Mouse (Mus musculus): ENCODE measurements around the gene Guca2a. TPM values are rescaled to one million over a fixed set of nuclear protein-coding genes. Genes with fewer than 3 reads are reported as not detected.
"Not testable (repeated sequence)": the region's sequence is repeated elsewhere in the genome, so short reads cannot be mapped to it uniquely, and the experiment has no call there.

Gene Guca2a
- polyA plus RNA-seq, 1 experiment from 2014 or later, result not detected

GRCm38 (mm10) chr4:119627317-119627716 is 10.2 kb upstream of the Guca2a start:
- H3K9ac ChIP-seq, result no peak overlapping the region

GRCm38 (mm10) chr4:119628363-119628762 is 9.1 kb upstream of the Guca2a start:
- 66% methylated on average over 4 of the region's 4 CpGs for WGBS
- H3K4me2 ChIP-seq; H3K27me3 ChIP-seq; H3K9ac ChIP-seq; ATAC-seq (replicated peaks; ENCODE audit: insufficient number of reproducible peaks, insufficient read depth, low FRiP score, low read depth); H3K4me3 ChIP-seq; H3K9me3 ChIP-seq (replicated peaks): not testable (repeated sequence)
- peaks cover 40% of the 10 kb centered on the region for H3K4me1 ChIP-seq (replicated peaks)
- peak overlapping the region; percentile 67; the same call in 1 of the 2 replicates for H3K27ac ChIP-seq
- H3K36me3 ChIP-seq, result peaks cover 21% of the 10 kb centered on the region

More at GRCm38 (mm10) chr4:119627317-119627716, 10.2 kb upstream of the Guca2a start:
- Histone ChIP-seq H3K4me2 (no peak overlapping the region), H3K27ac (peak overlapping the region; percentile 67), H3K4me3 (no peak overlapping the region), H3K36me3 (peaks cover 30% of the 10 kb centered on the region), H3K4me1 (replicated peaks) (peaks cover 30% of the 10 kb centered on the region), H3K27me3 (no peaks in the 10 kb centered on the region), H3K9me3 (replicated peaks) (no peaks in the 10 kb centered on the region)
- WGBS, result 46% methylated on average over 4 of the region's 4 CpGs
- ATAC-seq (replicated peaks; ENCODE audit: insufficient number of reproducible peaks, insufficient read depth, low FRiP score, low read depth), result peak; percentile 48; the same call in 1 of the 2 replicates

GRCm38 (mm10) chr4:119631115-119631919 is 6.2 kb upstream of the Guca2a start:
- H3K4me3 ChIP-seq, result no peak overlapping the region
- 32% methylated on average over 11 of the region's 11 CpGs for WGBS
- no peaks in the 10 kb centered on the region for H3K27me3 ChIP-seq
- H3K36me3 ChIP-seq, result peaks cover 11% of the 10 kb centered on the region
- peaks cover 67% of the 10 kb centered on the region for H3K4me1 ChIP-seq (replicated peaks)
- peak overlapping the region; percentile 40; the same call in 1 of the 2 replicates for H3K9ac ChIP-seq
- 0 out of 2 replicates have a peak overlapping the region, but pooled peaks have one; percentile 6 for H3K4me2 ChIP-seq
- peak; percentile 19; the same call in 1 of the 2 replicates for ATAC-seq (replicated peaks; ENCODE audit: insufficient number of reproducible peaks, insufficient read depth, low FRiP score, low read depth)
- no peaks in the 10 kb centered on the region for H3K9me3 ChIP-seq (replicated peaks)
- peak overlapping the region; percentile 74 for H3K27ac ChIP-seq

GRCm38 (mm10) chr4:119632721-119633120 is 4.8 kb upstream of the Guca2a start:
- Histone ChIP-seq H3K9ac (no peak overlapping the region), H3K9me3 (replicated peaks) (no peaks in the 10 kb centered on the region), H3K4me2 (no peak overlapping the region), H3K4me3 (no peak overlapping the region), H3K27ac (peak overlapping the region; percentile 74), H3K4me1 (replicated peaks) (peaks cover 69% of the 10 kb centered on the region), H3K36me3 (peaks cover 11% of the 10 kb centered on the region), H3K27me3 (no peaks in the 10 kb centered on the region)
- 26% methylated on average over 7 of the region's 7 CpGs for WGBS
- ATAC-seq (replicated peaks; ENCODE audit: insufficient number of reproducible peaks, insufficient read depth, low FRiP score, low read depth), result peak; percentile 19

- H3K4me1 ChIP-seq (replicated peaks), result peaks cover 65% of the 10 kb centered on the region
- H3K27ac ChIP-seq, result peak overlapping the region; percentile 74
- 32% methylated on average over 7 of the region's 7 CpGs for WGBS
- H3K9ac ChIP-seq, result no peak overlapping the region
- H3K4me2 ChIP-seq, result no peak overlapping the region
- no peak for ATAC-seq (replicated peaks; ENCODE audit: insufficient number of reproducible peaks, insufficient read depth, low FRiP score, low read depth)
- H3K4me3 ChIP-seq, result no peak overlapping the region
- peaks cover 11% of the 10 kb centered on the region for H3K36me3 ChIP-seq
- no peaks in the 10 kb centered on the region for H3K9me3 ChIP-seq (replicated peaks)
- no peaks in the 10 kb centered on the region for H3K27me3 ChIP-seq
These were observed 4.2 kb upstream of the Guca2a start for GRCm38 (mm10) chr4:119633342-119633741.

- H3K9ac ChIP-seq, result no peak overlapping the region
- ATAC-seq (replicated peaks; ENCODE audit: insufficient number of reproducible peaks, insufficient read depth, low FRiP score, low read depth), result no peak
- H3K27me3 ChIP-seq, result no peaks in the 10 kb centered on the region
- H3K4me3 ChIP-seq, result no peak overlapping the region
- H3K9me3 ChIP-seq (replicated peaks), result no peaks in the 10 kb centered on the region
- H3K36me3 ChIP-seq, result peaks cover 10% of the 10 kb centered on the region
- peaks cover 65% of the 10 kb centered on the region for H3K4me1 ChIP-seq (replicated peaks)
- H3K4me2 ChIP-seq, result no peak overlapping the region
- 75% methylated on average over 3 of the region's 3 CpGs for WGBS
- H3K27ac ChIP-seq, result no peak overlapping the region
These were observed 3.6 kb upstream of the Guca2a start for GRCm38 (mm10) chr4:119633948-119634347.

- Histone ChIP-seq H3K4me2 (no peak overlapping the region), H3K36me3 (no peaks in the 10 kb centered on the region), H3K4me3 (no peak overlapping the region), H3K27ac (0 out of 2 replicates have a peak overlapping the region, but pooled peaks have one; percentile 24), H3K27me3 (no peaks in the 10 kb centered on the region), H3K9ac (no peak overlapping the region), H3K4me1 (replicated peaks) (peaks cover 65% of the 10 kb centered on the region), H3K9me3 (replicated peaks) (no peaks in the 10 kb centered on the region)
- WGBS, result 40% methylated on average over 6 of the region's 6 CpGs
- no peak for ATAC-seq (replicated peaks; ENCODE audit: insufficient number of reproducible peaks, insufficient read depth, low FRiP score, low read depth)
These were observed 2.4 kb upstream of the Guca2a start for GRCm38 (mm10) chr4:119634908-119635660.

GRCm38 (mm10) chr4:119635686-119636085 is 1.8 kb upstream of the Guca2a start:
- no peak for ATAC-seq (replicated peaks; ENCODE audit: insufficient number of reproducible peaks, insufficient read depth, low FRiP score, low read depth)
- Histone ChIP-seq H3K27me3 (no peaks in the 10 kb centered on the region), H3K4me1 (replicated peaks) (peaks cover 64% of the 10 kb centered on the region), H3K4me2 (no peak overlapping the region), H3K27ac (no peak overlapping the region), H3K4me3 (no peak overlapping the region), H3K9ac (no peak overlapping the region), H3K9me3 (replicated peaks) (no peaks in the 10 kb centered on the region), H3K36me3 (no peaks in the 10 kb centered on the region)
- 69% methylated on average over 8 of the region's 8 CpGs for WGBS

GRCm38 (mm10) chr4:119636731-119637130 is 773 bp upstream of the Guca2a start:
- peaks cover 53% of the 10 kb centered on the region for H3K4me1 ChIP-seq (replicated peaks)
- no peaks in the 10 kb centered on the region for H3K27me3 ChIP-seq
- no peaks in the 10 kb centered on the region for H3K36me3 ChIP-seq
- no peak overlapping the region for H3K4me3 ChIP-seq
- H3K9me3 ChIP-seq (replicated peaks), result no peaks in the 10 kb centered on the region
- H3K27ac ChIP-seq, result no peak overlapping the region
- no peak overlapping the region for H3K4me2 ChIP-seq
- no peak overlapping the region for H3K9ac ChIP-seq
- 79% methylated on average over 7 of the region's 7 CpGs for WGBS
- ATAC-seq (replicated peaks; ENCODE audit: insufficient number of reproducible peaks, insufficient read depth, low FRiP score, low read depth), result no peak

GRCm38 (mm10) chr4:119637946-119638345 is 442 bp downstream of the Guca2a start:
- H3K4me3 ChIP-seq, result no peak overlapping the region
- no peak overlapping the region for H3K9ac ChIP-seq
- peaks cover 41% of the 10 kb centered on the region for H3K4me1 ChIP-seq (replicated peaks)
- H3K27me3 ChIP-seq, result no peaks in the 10 kb centered on the region
- no peaks in the 10 kb centered on the region for H3K36me3 ChIP-seq
- no peak overlapping the region for H3K4me2 ChIP-seq
- no peaks in the 10 kb centered on the region for H3K9me3 ChIP-seq (replicated peaks)
- ATAC-seq (replicated peaks; ENCODE audit: insufficient number of reproducible peaks, insufficient read depth, low FRiP score, low read depth), result no peak
- H3K27ac ChIP-seq, result no peak overlapping the region
- WGBS, result 80% methylated on average over 6 of the region's 6 CpGs

- H3K4me1 ChIP-seq (replicated peaks), result peaks cover 34% of the 10 kb centered on the region
- H3K36me3 ChIP-seq, result no peaks in the 10 kb centered on the region
- H3K27me3 ChIP-seq, result no peaks in the 10 kb centered on the region
- ATAC-seq (replicated peaks; ENCODE audit: insufficient number of reproducible peaks, insufficient read depth, low FRiP score, low read depth), result no peak
- H3K27ac ChIP-seq, result no peak overlapping the region
- WGBS, result 69% methylated on average over 11 of the region's 11 CpGs
- H3K9ac ChIP-seq, result no peak overlapping the region
- no peak overlapping the region for H3K4me3 ChIP-seq
- H3K4me2 ChIP-seq, result no peak overlapping the region
- no peaks in the 10 kb centered on the region for H3K9me3 ChIP-seq (replicated peaks)
These were observed 1.2 kb downstream of the Guca2a start for GRCm38 (mm10) chr4:119638656-119639055.

Data from heart, embryonic 15.5 days (tissue).